Mouse (Mus musculus) kidney, postnatal 36 days (tissue): ENCODE data around the gene Cops3.

Experiments used
- DNase-seq, 2 experiments: peaks; one replicate each; pipeline ENCODE4 v3.0.0; 2021 to 2022; ENCODE audit warnings: mixed read lengths in 2 of 2

Gene Cops3

DNA sequence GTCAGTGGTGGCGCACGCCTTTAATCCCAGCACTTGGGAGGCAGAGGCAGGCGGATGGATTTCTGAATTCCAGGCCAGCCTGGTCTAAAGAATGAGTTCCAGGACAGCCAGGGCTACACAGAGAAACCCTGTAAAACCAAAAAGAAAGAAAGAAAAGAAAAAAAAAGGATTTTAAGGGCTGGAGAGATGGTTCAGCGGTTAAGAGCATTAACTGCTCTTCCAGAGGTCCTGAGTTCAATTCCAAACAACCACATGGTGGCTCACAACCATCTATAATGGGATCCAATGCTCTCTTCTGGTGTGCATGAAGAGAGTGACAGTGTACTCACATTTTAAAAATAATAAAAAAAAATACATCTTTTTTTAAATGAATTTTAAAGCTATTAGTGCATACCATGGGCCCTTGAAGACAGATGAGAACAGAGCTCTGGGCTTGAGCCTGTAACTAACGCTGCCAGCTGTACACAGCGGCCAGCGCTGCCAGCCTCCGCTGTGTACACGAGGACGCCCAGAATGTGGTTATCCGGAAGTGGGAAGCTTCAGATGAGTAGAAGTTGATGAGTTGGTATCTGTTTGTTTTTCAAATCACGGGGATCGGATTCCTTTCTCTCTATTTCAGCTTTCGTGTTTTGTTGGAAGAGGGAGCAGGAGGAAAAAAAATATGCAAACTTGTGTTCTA, 29.0 kb downstream of the Cops3 start:
- DNase-seq, result no peak

DNA sequence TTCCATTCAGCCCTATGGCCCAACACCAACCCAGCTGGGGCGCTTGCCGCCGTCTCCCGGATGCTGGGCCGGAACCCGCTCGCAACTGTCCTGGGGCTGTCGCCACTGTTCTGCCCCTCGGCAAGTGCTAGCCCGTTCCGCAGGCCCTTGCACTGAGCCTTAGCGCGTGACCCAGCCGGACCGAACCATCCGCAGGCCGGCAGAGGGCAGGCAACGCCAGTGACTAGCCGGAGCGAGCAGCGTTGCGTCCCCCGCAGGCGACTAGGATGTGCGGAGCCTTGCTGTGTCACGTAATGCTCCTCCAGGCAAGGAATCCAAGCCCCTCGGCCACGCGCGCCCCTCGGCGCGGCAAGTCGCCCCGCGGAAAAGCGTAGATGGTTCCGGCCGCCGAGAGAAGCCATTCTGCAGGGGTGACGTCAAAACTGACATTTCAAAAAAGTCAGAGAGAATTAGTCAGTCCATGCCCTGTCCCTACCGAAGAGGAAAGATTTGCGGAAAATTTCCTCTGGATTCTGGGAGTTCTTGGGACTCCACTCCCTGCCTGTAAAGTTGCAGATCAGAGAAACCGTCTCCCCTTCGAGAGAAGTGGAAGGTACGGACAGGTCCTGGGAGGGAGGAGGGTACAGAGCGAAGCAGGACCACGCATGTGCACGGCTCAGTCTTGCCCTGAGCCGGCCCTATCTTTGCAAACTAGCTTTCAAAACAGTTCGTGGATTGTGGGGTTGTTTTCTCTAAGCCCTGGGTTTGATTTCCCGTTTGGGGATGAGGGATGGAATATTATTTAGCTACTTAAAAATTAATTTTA, 29.8 kb downstream of the Cops3 start, which contains the start of gene Flcn:
Gene Flcn (minus strand): TSS at position 347 of the 805 bp plus-strand sequence.
- peak; percentile 86 to 91 for DNase-seq

- peak; percentile 53 to 77 for DNase-seq
These were observed 30.5 kb downstream of the Cops3 start for GRCm38 (mm10) chr11:59809071-59809669.

- no peak for DNase-seq
These were observed 31.3 kb downstream of the Cops3 start for GRCm38 (mm10) chr11:59808170-59808960.

GRCm38 (mm10) chr11:59805656-59806055, 34.0 kb downstream of the Cops3 start:
- no peak for DNase-seq

DNA sequence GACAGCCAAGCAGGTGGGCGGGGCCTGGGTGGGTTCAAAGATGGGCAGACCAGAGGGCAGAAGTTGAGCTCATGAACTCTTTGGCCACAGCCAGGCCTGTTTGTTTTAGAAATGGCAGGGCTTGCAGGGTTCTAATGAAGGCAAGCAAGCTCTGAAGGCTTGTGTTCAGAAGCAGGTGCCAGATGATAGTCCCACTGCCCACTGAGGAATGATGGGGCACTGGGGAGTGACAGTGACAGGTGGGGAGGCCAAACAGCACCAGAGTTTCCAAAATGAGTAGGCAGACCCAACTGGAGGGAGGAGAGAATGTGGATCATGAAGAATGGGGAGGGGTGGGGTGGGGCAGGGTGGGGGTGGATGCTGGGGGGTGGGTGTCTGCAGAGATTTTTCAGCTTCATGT, 34.4 kb downstream of the Cops3 start:
- DNase-seq, result no peak

DNA sequence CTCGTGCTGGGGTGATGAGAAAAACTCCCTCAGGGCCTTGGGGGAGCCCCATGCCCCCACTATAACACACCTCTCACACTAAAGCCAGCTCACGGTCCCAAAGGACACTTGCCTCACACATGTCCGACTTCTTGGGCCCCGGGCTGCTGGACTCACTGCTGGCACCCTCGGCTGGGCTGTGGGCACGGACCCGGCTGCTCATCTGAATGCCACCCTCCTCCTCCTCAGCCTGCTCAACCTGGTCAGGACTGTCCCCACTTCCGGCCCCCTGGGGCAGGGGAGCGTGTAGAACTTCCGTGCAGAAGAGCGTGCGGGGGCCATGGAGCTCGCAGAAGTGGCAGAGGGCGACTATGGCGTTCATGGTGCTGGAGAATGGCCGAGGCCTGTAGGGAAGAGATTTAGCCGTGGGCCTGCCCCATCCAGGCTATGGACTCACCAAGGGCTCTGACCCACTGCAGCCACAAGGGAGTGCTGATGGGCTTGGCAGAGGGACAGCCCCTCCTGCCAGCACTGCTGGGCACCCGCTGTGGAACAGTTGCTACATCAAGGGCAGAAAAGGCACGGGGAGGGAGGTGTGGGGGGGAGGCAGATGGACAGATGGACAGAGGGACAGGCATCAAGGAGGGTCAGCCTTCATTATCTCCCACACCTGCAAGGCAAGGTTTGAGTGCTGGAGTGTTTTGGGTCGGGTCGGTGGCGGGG, 35.1 kb downstream of the Cops3 start:
- DNase-seq, result no peak

DNA sequence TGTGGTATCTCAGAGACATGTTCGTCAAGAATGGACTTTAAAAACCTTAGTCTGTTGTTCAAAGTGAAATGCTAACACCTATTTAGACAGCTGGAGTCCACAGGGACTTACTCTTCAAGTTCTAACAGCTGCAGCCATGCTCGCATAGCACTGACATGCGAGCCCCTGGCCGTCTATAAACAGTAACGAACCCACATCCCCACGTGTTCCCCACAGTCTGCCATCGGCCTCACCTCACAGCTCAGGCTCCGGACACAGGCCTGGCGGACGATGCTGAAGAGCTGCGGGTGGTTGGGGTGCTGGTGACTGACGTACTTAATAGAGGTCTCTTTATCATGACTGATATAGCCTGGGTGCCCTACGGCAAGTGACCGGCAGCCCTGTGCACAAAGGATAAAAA, 36.1 kb downstream of the Cops3 start:
- DNase-seq, result no peak

GRCm38 (mm10) chr11:59801881-59802280, 37.8 kb downstream of the Cops3 start:
- no peak for DNase-seq

DNA sequence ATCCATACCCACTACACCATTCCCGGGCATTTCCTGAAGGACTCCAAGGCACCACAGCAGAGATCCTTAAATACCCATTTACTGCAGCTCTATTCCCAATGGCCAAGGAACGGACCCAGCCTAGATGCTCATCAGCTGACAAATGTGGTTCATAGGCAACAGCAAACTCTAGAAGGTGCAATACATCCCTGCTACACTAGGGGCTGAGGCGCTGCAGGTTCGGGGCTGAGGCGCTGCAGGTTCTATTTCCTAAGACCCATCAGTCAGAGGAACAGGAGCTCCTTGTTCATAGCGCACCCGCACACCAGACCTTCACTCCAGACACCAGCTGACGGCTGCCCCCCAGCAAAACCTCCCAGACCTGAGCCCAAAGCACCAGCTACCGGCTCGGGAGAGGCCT, 39.2 kb downstream of the Cops3 start:
- no peak for DNase-seq

GRCm38 (mm10) chr11:59793390-59793789, 46.2 kb downstream of the Cops3 start:
- no peak for DNase-seq

- no peak for DNase-seq
These were observed 50.3 kb downstream of the Cops3 start for GRCm38 (mm10) chr11:59789311-59789710.

GRCm38 (mm10) chr11:59787199-59787781, 52.3 kb downstream of the Cops3 start, which contains the start of gene Pld6:
TSS of gene Pld6 (minus strand) at chr11:59787645.
- peak; percentile 52 to 81 for DNase-seq

DNA sequence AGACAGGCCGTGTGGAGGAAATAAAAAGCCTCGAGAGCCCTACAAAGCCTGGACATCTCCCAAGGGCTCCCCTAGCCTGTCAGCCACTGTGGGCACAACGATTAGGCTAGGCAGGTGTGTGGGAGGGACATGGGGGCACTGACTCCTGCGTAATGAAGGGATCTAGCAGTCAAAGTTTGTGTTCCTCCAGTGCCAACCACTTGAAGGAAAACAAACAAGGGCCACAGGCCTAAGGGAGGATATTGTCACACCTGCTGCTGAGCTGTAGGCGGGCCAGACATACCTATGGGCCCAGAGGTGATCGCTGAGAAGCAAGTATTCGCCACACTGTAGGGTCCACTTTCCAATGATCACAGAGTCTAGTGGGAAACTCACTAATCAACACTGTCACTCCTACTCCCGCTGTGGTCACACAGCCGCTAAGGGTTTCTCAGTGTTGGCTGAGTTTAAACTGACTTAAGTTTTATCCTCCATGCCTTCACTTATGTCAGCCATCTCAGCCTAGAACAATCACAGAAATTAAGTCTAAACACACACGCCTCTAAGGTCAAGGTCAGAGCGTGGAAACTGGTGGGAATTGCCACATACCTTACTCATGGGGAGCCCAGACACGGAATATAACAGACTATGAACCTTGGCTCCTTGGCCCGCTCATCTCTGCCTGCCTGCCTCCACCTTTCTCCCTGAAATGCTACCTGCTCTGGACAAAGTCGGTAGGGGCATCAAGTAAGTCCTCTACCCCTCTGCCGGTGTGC, 53.0 kb downstream of the Cops3 start:
- DNase-seq, result no peak

DNA sequence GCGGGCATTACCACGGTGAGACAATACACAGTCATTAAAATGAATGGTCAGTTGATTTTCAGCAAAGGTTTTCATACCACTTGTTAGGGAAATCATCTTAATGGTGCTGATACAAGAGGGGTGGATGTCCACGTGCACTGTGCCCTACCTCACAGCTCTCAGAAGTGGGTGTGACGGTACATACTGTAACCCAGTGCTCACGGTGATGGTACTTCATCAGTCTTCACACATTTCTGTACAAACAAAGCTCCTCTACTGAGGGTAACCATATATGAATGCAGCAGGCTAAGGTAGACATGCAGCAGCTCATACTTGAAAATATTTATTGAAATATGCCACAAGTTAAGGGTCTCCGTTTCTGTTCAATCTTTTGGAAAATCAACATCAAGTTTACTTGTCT, 56.0 kb downstream of the Cops3 start:
- no peak for DNase-seq

GRCm38 (mm10) chr11:59782091-59782590, 57.5 kb downstream of the Cops3 start:
- no peak for DNase-seq

DNA sequence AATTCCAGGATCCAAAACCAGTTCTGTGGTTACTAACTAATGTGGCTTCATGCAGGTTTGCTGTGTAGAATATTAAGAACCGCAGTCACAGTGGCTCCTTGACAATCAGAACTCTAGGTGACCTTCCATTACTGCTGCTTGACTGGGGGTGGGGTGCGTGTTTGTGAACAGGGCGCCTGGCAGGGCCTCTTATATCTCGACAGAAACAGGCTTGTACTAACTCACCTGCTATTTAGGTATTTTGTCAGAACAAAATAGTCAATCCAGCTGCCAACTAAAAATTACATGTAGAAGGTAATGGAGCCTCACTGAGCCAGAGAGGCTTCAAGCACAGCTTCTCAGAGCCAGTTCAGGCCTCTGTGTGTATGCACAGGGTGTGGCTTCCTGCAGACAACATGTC, 59.4 kb downstream of the Cops3 start:
- no peak for DNase-seq

- no peak for DNase-seq
These were observed 60.2 kb downstream of the Cops3 start for GRCm38 (mm10) chr11:59779406-59779805.

DNA sequence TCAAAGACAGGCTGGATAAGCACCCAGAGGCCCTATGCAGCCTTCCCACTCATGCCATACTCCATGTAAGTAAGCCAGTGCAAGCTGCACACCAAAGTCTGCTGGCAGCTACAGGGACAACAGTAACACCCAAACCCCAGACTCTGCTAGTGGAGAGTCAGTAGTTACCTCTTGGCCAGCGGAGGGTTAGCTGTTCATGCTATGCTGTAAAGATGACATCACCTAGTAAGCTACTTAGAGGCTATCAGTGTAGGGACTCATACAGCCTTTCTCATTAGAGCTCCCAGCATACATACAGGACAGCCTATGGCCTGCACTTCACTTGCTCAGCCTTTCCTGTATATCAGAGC, 60.8 kb downstream of the Cops3 start:
- DNase-seq, result no peak

DNA sequence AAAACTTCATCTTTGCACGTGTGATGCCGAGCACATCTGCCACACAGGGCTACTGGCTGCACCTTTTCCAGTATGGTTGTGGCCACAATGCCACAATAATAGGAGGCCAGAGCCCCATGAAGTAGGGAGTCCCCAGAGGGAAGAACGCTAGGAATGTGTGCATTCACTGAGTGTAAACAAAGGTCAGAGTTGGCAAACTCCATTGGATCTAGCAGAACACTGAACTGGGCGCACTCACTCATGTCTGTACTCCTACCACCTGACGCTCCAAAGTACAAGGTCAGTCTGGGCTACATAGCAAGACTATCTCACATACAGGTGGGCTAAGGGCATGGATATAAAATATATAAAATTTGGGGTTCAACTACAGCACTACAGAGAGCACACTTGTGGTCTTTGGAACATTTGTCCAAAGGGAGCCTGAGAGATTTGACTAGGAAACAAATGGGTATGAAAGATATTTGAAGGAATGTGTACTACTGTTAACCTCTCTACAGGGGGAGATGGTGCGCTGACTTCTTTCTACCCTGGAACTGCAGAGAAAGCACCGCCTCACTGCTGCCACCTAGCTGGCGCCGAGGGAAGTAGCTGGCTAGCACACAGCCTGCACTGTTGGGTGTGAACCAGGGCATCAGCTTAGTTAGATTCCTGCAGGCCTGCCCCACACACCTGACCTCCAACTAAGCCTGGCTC, 61.3 kb downstream of the Cops3 start:
- peak; percentile 70 to 90 for DNase-seq
